Mouse (Mus musculus): ENCODE measurements around the gene Pkmyt1.
A peak's percentile ranks its signal among the peaks of the same experiment; 100 is the strongest.

The Pkmyt1 gene

DNA sequence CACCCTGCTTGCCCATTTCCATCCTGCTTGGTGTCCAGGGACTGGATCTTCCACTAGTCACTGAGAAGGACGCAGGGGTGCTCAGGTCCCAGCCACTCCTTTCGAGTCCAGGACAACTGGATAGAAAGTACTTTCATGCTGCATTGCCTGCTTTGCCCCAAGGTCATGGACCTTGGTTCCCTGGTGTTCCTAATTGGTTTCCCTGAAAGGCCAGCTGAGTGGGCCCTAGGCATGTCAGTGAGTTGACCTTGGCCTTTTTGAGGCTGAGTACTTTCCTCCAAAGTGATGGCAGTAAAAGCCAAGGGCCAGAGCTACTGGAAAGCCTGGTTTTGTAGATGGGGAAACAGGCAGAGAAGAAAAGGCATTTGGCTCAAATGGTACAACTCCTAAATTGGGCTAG lies 4.2 kb upstream of the Pkmyt1 start:
- no peak for DNase-seq (ENCODE audit: low read depth in 1 of 2, low spot score in 2 of 2)

DNA sequence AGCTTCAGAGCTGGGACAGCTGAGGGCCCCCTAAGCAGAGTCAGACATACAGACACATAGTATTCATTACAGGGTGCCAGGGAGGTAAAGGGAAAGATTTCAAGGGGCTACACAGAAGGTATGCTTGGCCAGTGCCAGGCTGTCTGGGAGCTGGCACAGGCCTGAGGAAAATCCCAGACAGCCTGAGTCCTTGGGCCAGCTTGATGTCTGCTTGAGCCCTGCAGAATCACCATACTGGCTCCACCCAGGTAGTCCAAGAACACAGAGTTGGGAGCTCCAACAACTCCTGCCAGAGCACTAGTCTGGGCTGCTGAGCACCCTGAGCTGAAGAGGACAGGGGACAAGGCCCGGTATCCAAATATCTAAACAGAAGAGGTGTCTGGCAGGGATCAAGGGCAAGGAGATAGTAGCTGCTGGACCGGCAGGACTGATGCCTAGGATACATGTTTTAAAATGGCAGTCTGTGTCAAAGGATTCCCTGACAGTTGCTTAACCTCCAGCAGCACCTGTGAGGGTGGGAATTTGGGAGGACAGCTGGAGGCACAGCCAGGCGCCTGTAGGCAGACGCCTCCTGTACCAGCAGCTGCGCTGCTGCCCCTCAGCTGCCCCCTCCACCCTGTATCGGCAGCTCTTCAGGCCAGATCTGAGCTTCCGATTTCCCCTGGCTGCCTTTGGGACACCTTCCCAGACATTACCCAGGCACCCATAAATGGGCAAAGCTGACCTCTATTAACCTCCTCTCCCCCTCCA lies 3.6 kb upstream of the Pkmyt1 start, which contains the start of gene 1520401A03Rik:
TSS of gene 1520401A03Rik (minus strand) at position 408 of the 750 bp plus-strand sequence.
- no peak for DNase-seq (ENCODE audit: low read depth in 1 of 2, low spot score in 2 of 2)

DNA sequence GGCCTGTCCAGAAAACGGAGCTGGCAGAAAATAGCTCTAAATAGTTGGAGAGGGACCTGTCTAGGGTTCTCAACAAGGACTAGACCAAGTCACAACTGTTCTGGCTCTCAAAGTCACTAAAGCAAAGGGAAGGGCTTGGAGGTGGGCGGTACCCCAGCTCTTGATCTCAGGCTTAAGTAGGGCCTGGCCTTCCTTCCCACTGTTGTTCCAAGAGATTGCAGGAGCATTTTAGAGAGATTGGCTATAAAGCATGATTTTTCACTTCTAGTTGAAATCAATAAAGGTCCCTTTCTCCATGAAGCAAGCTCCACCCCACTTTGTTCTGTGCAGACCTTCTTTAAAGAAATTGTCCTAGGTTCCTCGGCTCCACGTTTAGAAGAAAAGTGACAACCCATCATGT lies 659 bp upstream of the Pkmyt1 start:
- no peak for DNase-seq (ENCODE audit: low read depth in 1 of 2, low spot score in 2 of 2)

DNA sequence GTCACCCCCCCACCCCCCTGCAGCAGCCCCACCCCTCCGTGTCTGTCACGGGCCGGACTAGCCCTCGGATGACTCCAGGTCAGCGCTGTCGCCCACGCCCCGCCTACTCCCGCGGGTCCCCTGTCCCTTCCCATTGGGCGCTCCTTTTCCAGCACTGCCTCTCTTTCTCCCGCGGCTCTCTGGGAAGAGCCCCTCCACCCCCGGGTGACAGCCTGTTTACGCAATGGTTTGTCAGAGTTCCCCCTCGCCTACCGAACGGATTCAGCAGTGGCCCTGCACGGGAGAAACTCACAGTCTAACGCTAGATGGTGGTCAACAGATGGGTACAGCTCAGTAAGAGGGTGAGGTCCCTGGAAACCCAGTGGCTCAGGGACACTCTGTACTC lies 614 bp downstream of the Pkmyt1 start:
- peak in 1 of 2 experiments; percentile 59 for DNase-seq (ENCODE audit: low read depth in 1 of 2, low spot score in 2 of 2)

DNA sequence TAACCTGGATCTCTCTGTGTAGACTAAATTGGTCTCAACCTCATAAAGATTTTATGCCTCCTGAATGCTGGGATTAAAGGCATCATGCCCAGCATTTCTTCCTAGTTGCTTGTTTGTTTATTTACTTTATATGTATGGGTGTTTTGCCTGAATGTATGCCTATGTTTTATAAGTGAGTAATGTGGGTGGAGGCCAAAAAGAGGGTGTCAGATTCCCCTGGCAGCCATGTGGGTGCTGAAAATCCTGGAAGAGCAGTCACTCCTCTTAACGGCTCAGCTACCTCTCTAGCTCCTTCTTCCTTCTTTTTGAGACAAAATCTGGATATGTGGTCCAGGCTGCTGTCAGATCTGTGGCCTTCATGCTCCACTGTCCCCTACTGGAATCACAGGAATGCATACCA lies 4.3 kb downstream of the Pkmyt1 start:
- DNase-seq (ENCODE audit: low read depth in 1 of 2, low spot score in 2 of 2): no peak

DNA sequence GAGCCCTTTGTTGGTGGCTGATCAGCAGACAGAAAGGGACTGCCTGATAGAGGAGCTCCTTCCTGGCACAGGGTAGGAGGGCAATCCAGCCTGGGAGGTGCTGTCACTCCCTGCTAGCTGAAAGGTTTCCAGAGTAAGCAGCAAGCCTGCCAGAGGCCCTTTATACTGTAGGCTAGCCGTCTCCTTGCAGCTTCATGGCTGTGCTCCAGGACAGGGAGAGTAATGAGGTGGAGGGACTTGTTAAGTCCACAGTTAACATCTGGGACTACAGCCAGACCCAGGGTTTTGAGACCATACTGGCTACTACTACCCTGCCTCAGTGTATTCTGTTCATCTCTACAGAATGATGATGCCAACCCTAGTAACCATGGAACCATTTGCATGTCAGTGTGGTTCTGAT lies 8.2 kb downstream of the Pkmyt1 start:
- no peak for DNase-seq (ENCODE audit: low read depth in 1 of 2, low spot score in 2 of 2)

DNA sequence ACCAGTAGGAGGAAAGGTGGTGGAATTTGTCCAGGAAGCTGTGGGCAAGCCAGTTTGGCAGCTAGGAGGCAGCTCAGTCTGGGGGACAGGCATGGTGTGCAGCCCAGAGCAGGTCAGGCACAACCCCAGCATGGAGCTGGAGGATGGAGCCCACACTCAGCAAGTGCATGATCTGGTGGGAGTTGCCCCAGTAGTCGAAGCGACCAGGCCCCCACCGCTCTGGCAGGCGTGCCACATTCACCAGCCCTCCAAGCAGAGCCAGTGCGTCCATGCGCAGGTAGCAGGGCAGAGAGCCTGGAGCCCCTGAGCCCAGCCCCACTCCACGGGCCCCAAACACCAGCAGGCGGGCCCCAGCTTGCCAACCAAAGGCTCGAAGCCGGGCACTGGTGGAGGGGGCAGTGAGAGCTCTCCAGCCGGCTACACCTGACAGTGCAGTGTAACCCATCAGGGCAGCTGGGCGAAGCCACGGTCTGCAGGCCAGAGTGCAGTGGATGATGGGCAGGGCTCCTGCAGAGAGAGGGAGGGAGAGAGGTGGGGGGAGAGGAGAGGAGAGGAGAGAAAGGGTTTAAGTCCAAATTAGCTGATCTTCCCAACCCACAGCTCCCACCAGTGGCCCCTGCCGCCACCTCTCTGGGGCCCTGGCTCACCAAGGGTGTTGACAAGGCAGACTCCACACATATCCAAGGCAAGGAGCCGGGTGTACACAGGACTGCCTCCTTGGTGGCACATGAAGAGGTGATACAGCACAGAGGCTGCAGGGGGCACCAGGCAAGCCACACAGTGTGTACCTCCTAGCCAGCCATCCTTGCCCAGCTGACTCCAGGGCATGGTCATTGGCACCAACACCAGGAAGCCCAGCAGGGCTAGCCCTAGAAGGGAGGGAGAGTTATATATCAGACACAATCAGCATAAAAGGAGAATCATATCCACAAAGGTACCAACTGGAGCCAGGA lies 11.6 kb downstream of the Pkmyt1 start:
- no peak for DNase-seq (ENCODE audit: low read depth in 1 of 2, low spot score in 2 of 2)

DNA sequence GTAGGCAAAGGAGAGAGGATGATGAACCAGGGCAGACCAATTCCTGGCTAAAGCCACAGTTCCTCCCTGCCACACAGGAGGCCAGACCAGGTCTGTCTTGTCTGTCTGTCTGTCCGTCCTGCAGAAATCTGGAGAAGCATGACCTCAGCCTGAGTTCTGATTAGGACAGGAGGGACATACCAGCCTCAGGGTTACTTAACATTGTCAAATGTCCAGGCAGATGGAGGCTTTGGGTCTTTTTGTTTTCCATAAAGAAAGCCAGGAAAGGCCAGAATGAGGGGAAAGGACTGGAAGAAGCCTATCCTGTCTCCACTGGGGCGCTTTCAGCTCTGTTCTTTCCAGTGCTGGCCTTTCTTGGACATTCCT lies 12.7 kb downstream of the Pkmyt1 start:
- no peak for DNase-seq (ENCODE audit: low read depth in 1 of 2, low spot score in 2 of 2)

DNA sequence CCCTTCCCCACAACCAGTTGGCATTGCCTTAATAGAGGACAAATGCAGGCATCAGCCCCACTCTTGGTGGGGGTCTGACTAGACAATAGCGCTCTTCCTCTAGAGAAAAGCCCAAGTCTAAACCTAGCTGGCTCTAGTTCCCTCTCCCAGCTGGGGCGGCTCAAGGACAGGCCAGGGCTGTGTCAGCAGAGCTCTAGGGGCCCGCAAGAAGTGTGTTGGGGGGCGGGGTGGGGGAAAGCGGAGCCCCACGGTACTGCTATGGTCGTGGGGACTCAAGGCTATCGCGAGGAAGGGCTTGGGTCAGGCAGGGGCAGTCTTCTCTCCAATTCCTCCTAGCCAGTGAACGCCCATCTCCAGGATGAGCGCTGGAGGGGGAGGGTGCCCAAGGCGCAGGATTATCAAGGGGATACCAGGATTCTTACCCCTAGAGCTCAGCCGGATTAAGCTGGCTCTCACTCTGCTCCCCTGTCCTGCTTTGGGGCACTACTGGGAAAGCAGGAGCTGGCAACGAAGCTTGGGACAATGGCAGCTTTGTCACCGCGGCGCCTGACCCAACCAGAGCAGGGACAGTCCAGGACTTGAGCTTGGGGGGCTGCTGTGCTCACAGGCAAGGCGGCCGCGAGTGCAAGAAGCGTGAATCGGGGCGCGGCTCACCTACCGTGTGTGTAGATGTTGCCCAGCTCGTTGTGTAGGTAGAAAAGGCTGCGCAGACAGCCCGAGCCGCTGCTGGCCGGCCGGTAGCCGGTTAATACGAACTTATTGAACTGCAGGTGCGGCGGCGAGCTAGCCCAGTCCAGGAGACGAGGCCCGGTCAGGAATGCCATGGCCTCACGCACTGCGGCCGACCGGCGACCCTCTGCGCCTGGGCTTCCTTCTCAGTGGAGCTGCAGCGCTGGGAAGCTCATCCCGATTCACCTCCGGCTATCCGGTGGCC lies 13.3 kb downstream of the Pkmyt1 start:
- no peak for DNase-seq (ENCODE audit: low read depth in 1 of 2, low spot score in 2 of 2)

DNA sequence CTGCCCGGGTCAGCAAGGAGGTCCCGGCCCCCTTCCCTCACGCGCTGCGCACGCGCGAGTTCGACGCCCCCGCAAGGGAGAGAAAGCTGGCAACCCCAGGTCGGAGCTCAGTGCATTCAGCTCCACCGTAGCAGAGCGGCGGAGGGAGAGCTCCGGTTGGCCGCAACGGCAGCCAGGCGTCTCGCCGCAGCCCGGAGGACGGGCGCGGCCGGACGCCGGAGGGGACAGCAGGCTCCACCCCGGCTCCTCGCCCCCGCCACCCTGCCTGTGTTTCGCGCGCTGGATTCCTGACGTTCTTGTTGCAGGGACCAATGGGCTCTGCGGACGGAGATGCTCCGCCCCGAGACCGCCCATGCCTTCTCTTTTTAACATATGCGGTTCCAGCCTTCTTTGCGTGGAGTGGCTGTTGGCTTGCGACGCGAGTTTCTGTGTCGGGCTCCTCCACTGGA lies 14.0 kb downstream of the Pkmyt1 start:
- peak in 1 of 2 experiments; percentile 57 for DNase-seq (ENCODE audit: low read depth in 1 of 2, low spot score in 2 of 2)

DNA sequence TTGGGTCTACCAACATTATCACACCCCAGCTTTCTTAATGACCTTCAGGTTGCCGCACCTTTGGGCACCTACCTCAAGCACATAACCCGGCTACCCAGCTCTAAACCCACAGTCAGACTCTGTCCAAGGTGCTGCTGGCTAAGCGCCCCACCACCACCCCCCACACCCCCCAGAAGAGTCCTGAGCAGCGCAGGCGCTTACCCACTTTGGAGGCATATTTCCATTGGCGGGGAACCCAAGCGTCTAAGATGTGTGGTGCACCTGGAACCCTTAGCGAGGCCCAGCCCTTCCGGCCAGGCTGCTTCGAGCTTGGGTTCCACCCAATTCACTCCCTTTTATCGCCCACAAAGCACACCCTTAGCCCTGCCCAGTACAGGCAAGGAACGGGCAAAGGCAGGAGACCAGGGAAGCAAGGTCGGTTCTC lies 14.5 kb downstream of the Pkmyt1 start, which contains the start of gene Paqr4:
TSS of gene Paqr4 (minus strand) at position 270 of the 424 bp plus-strand sequence.
- no peak for DNase-seq (ENCODE audit: low read depth in 1 of 2, low spot score in 2 of 2)

DNA sequence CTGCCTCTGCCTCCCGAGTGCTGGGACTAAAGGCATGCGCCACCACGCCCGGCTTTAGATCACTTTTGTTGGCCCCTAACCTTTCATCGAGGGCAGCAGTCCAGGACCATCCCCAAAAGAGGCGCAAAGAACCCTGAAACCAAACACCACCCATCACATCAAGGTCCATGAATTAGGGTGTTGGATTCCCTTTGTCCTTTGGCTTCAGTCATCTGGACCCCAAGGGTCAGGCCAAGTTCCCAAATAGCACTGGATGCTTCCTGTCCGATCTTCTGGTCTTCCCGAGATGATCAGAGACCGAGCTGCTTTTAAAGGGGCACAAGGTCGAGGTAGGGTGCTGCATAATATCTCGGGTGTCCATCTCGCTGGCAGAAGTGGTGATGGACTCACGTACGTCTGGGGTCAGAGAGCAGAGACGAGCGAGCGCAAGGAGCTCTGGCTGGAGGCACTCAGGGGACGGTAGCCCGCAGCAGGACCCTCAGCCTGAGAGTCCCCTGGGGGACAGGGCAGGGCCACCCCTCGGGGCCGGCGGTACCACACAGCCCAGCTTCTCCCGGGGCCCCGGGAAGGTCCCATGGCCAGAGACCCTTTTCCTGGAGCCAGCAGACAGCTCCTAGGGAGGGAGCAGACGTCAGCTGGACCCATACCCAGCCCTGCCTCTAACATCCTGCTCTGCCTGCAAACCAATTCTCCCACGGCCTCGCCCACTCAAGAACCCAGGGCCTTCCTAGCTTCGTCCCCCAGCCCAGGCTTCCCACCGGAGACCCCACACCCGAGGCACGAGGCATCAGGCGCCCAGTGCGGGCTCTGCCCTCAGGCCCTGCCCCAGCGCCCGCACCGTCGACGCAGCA lies 15.4 kb downstream of the Pkmyt1 start:
- no peak for DNase-seq (ENCODE audit: low read depth in 1 of 2, low spot score in 2 of 2)

DNA sequence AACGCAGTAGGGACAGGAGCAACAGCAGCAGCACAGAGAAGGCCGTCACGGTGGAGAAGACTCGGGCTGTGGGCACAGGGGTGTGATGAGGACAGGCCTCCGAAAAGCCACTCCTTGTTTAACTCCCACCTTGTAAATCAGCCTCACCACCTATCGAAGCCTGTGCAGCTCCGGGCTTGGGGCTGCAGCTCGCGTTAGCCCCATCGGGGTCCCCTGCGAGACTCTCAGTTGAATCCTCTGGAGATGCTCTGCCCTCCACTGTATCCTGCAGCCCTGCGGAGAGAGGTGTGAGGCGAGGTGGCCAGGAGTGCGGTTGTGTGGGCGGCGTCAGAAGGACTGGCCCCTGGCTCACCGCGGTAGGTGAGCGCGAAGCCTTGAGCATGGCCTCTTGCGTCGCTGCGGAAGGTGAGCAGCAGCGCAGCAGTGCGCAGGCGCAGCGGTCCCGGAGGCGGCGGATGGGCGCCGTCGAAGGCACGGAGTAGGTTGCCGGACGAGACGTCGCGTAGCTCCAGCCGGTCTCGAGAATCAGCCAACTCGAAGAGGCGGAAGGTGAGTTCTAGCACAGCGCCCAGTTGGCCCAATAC lies 16.2 kb downstream of the Pkmyt1 start:
- DNase-seq (ENCODE audit: low read depth in 1 of 2, low spot score in 2 of 2): no peak

DNA sequence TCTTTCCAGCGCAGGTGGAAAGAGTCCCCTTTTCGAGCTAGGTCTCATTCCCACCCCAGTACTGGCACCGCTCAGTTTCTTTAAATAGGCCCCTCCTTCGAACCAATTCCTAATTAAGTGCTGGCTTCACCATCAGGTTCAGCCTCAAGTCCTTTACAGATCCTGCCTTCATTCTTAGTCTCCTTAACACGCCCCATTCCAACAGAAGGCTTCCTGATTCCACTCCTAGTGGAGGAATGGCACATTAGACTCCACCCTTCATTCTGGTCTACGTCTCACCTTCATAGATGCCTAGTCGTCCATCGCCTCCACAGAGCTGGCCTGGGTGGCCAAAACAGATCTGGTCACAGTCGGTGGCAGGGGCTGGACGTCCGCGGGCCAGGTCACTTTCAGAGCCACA lies 16.8 kb downstream of the Pkmyt1 start:
- no peak for DNase-seq (ENCODE audit: low read depth in 1 of 2, low spot score in 2 of 2)

DNA sequence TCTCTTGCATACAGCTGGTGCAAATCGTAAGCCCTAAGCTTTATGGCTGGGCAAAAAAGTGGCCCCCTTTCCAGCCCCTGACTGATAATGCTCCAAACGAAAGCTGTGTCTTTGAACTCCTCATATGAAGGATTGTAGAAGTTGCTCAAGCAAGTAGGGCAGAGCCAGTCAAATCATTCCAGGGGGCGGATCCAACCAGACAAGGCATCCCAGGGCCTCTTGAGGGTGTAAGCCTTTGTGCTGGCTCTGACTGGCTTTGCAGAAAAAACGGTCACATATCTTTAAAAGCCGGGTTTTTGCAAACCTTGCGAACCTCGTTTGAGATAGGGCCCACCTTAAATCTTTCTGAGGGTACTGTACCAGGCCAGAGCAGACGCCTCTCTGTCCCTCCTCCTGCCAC lies 17.9 kb downstream of the Pkmyt1 start:
- no peak for DNase-seq (ENCODE audit: low read depth in 1 of 2, low spot score in 2 of 2)

DNA sequence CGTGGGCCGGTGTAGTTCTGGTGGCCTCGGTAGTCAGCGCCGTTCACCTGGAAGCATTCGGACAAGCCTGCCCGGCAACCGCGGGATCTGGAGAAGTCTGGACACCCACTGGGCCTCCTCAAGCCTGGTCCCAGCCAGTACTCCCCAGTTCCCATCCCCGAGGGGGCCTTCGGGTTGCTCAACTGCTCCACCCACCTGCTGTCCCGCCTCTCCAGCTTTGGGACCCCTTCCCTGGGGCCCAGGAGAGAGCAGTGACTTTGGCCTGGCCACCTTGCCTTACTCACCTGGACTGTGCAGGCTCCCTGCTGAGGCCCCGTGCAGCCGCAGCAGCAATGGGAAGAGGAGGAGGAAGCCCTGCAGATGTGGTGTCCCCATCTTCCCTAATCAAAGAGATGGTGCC lies 18.5 kb downstream of the Pkmyt1 start:
- no peak for DNase-seq (ENCODE audit: low read depth in 1 of 2, low spot score in 2 of 2)

DNA sequence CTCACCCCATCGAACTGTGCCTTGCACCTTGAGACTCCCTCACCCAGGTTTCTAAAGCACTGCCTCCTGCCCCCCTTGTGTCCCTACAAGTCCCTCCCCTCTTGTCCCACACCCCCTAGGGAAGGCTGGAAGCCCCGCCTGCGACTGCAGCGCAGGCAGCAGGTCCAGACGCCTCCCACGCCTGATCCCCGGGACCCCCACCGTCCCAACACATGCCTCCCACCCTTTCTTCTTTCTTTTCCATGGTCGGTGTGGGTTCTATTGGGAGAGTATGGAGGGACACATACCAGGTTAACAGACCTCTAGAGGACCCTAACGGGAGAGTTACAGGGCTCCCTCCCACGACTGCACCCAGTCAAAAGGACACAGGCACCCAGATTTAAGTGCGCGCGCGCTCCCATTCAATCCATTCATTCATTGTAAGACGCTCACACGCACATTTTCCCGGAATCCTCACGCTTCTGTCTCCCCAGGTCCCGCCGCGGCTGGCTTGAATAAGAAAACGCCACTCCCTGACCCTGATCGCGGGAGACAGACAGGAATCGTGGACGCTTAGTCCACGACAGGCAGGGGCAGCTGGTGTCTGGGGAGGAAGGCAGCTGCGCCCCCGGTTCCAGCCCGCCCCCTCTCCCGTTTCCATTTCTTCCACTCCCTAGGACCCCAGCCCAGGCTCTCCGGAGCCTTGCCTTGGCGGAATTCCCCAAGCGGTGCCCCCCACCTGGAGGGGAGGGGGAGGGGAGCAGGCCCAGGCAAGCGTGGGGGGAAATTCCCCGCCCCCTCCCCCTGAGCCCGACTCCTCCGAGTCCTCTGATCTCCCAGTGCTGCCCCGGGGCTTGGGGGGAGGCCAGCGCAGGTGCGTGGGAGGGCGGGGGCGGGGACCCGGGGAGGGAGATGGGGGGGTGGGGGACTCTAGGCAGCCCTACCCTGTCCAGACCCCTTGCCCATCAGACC lies 19.4 kb downstream of the Pkmyt1 start, which contains the start of gene Kremen2:
TSS of gene Kremen2 (minus strand) at position 533 of the 951 bp plus-strand sequence.
- DNase-seq (ENCODE audit: low read depth in 1 of 2, low spot score in 2 of 2): no peak

DNA sequence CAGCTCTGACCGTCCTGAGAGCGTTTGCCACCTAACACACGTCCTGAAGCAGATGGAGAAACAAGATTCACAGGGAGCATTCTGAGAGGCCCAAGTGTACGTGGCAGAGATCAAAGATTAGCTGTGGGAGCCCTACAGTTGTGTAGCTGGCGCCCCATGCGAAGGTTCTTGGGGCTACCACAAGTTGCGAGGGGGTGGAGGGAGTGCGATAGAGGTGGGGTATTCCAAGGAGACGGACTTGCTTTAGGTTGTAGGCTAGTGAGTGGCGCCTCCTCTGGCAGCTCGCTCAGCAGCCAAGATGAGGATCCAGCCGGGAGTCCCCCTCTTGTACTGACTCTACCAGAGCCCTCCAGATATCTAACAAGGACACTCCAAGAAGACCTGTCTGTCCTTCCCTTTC lies 20.2 kb downstream of the Pkmyt1 start:
- DNase-seq (ENCODE audit: low read depth in 1 of 2, low spot score in 2 of 2): no peak

Data from monocyte, adult 2 months (primary cell).